Mouse (Mus musculus) embryonic facial prominence, embryonic 14.5 days (tissue): Measurements from ENCODE around the gene Gm13030. TPM values are rescaled to one million over a fixed set of nuclear protein-coding genes. Genes with fewer than 3 reads are reported as not detected.
"Not testable (repeated sequence)": the region's sequence is repeated elsewhere in the genome, so short reads cannot be mapped to it uniquely, and the experiment has no call there.

Experiments used
- ATAC-seq: fragments of 200-750 bp; cut with Nextera tagmentation; 2 replicates; pipeline ENCODE4 v1.8.0; 2017; ENCODE audit warnings: low read depth, moderate number of reproducible peaks, moderate TSS enrichment
- DNase-seq: peaks from one replicate; pipeline ENCODE4 v3.0.0-alpha.2; 2015; ENCODE audit warnings: low spot score
- H3K27ac ChIP-seq: fragments of 300-500 bp; sonication (generic); replicated peaks from 2 replicates; pipeline ENCODE4 v1.5.1; 2014; ENCODE audit warnings: low read depth, mild to moderate bottlenecking, low read length, moderate library complexity
- H3K27me3 ChIP-seq: fragments of 300-500 bp; sonication (generic); replicated peaks from 2 replicates; pipeline ENCODE4 v1.6.1; 2014; ENCODE audit warnings: low read length; ENCODE audit not compliant: control insufficient read depth, insufficient read depth
- H3K36me3 ChIP-seq: fragments of 300-500 bp; sonication (generic); 2 replicates; pipeline ENCODE4 v1.6.1; 2014; ENCODE audit warnings: low read length, mixed read lengths; ENCODE audit not compliant: control insufficient read depth, insufficient read depth
- H3K4me1 ChIP-seq: fragments of 300-500 bp; sonication (generic); 2 replicates; pipeline ENCODE4 v1.6.1; 2014; ENCODE audit warnings: antibody characterized with exemption, low read length; ENCODE audit not compliant: control insufficient read depth, insufficient read depth
- H3K4me2 ChIP-seq: fragments of 300-500 bp; sonication (generic); 2 replicates; pipeline ENCODE4 v1.6.1; 2014; ENCODE audit warnings: low read depth, mild to moderate bottlenecking, low read length, moderate library complexity, mixed read lengths
- H3K4me3 ChIP-seq: fragments of 300-500 bp; sonication (generic); 2 replicates; pipeline ENCODE4 v1.5.1; 2014; ENCODE audit warnings: low read depth, mild to moderate bottlenecking, low read length
- H3K9ac ChIP-seq: fragments of 300-500 bp; sonication (generic); 2 replicates; pipeline ENCODE4 v1.6.1; 2014; ENCODE audit warnings: low read depth, mild to moderate bottlenecking, low read length, moderate library complexity, mixed read lengths
- H3K9me3 ChIP-seq: fragments of 300-500 bp; sonication (generic); 2 replicates; pipeline ENCODE4 v1.6.1; 2016; ENCODE audit warnings: low read length; ENCODE audit not compliant: control insufficient read depth
- WGBS: fragments of 180-500 bp; shearing (Covaris S2); extraction: QIAGEN DNeasy Blood & Tissue Kit; methylation state at CpG from one replicate; pipeline ENCODE4 v1.1.7; 2014; 5-methylcytosine and 5-hydroxymethylcytosine counted together
- polyA plus RNA-seq: library from polyadenylated mRNA; unstranded; fragments of >200 nt; fragmentation: Nextera tagmentation; extraction: Ambion mirVana; gene quantifications from 2 replicates; pipeline ENCODE4 v1.2.1, GENCODE M21; 2014

Gm13030 gene
- polyA plus RNA-seq, 1 experiment from 2014 or later = not detected

DNA sequence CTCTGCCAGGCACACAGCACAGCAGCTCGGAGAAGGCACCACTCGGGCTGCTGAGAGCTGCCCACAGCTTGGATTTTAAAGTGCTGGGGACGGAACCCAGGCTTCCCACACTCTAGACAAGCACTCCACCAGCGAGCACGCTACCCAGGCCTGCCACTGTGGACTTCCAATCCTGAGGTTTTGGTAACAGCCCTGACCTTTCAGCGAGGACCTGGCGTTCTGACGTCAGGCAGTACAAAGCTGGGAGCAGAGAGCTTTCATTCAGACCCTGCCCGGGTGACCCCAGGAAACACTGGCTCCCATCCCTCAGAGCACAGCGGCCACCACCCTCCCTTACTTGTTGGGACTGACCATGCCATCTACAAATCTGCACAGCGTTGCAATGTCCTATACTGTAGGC is 20.0 kb upstream of the Gm13030 start:
- not testable (repeated sequence) for ATAC-seq, DNase-seq, H3K27ac ChIP-seq, H3K4me2 ChIP-seq, H3K9me3 ChIP-seq, H3K4me1 ChIP-seq, H3K4me3 ChIP-seq, H3K9ac ChIP-seq, H3K27me3 ChIP-seq
- 93% methylated on average over 11 of the region's 11 CpGs for WGBS
- H3K36me3 ChIP-seq = peaks cover 60% of the 10 kb centered on the region

DNA sequence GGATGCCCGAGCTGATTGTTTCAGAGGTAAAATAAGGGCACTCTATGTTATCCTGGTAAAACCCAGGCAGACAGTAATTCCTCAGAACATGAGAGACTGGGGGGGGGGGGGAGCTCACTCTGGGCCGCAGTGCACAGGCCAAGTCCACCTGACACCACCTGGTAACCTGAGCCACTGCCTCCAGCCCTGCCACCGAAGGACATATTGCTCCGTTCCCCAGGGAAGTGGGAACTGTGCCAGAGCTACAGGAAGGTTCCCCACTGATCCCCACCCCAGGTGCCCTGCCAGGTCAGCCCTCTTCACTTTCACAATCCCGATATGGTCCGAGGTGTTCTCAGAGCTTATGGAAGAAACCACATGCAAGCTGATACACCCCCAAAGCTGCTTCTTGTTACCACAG is 18.9 kb upstream of the Gm13030 start:
- no peaks in the 10 kb centered on the region for H3K9me3 ChIP-seq
- H3K4me3 ChIP-seq = no peak overlapping the region
- 53% methylated on average over 5 of the region's 6 CpGs for WGBS
- ATAC-seq (peak; percentile 85), DNase-seq (peak; percentile 70)
- H3K36me3 ChIP-seq = peaks cover 49% of the 10 kb centered on the region
- no peaks in the 10 kb centered on the region for H3K27me3 ChIP-seq
- H3K4me2 ChIP-seq = no peak overlapping the region
- no peak overlapping the region for H3K9ac ChIP-seq
- H3K27ac ChIP-seq = no peak overlapping the region
- H3K4me1 ChIP-seq = no peaks in the 10 kb centered on the region

DNA sequence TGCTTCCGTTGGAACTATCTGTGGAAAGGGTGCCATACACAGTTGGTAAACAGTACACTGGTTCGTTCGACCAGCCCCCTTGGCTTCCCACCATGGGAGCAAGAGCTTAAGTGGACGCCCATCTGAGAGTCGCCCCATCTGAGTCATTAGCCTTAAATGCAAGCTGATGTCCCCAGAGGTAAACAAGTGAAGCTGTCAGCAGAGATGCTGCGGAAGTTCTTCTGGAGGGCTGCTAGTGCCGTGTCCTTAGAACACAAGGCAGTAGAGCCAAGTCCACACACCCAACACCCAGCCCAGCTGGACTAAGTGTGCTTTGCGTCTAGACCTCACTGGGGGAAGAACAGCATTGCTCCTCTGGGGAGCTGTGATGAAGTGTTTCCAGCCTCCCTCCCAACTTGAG is 15.9 kb upstream of the Gm13030 start:
- H3K27ac ChIP-seq = no peak overlapping the region
- H3K4me1 ChIP-seq = no peaks in the 10 kb centered on the region
- ATAC-seq = no peak
- no peaks in the 10 kb centered on the region for H3K27me3 ChIP-seq
- no peak overlapping the region for H3K4me3 ChIP-seq
- no peaks in the 10 kb centered on the region for H3K9me3 ChIP-seq
- H3K9ac ChIP-seq = no peak overlapping the region
- no peak overlapping the region for H3K4me2 ChIP-seq
- 80% methylated on average over 7 of the region's 8 CpGs for WGBS
- peaks cover 24% of the 10 kb centered on the region for H3K36me3 ChIP-seq
- DNase-seq = no peak

DNA sequence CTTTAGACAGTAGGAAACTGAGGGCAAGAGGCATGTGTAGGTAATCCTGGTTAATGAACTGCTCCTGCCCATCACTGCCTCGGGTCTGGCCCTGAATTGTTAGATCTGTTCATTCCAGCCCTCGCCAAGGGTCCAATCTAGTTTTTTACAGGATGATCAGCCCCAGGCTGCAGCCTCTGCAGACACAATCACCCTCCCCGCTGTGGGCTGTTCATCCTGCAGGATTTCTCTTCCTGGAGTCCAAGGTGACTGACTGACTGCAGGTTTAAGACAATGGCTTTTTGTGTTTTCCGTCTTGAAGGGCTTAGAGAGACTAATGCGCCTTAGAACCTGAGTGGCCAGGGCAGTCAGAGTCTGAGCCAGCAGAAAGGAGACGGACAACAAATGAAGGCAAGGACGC is 15.4 kb upstream of the Gm13030 start:
- ATAC-seq (no peak), DNase-seq (no peak)
- Histone ChIP-seq H3K27ac (no peak overlapping the region), H3K27me3 (no peaks in the 10 kb centered on the region), H3K4me2 (no peak overlapping the region), H3K4me3 (no peak overlapping the region), H3K36me3 (peaks cover 19% of the 10 kb centered on the region; the same call in 1 of the 2 replicates), H3K9me3 (no peaks in the 10 kb centered on the region), H3K4me1 (no peaks in the 10 kb centered on the region), H3K9ac (no peak overlapping the region)
- 40% methylated on average over 7 of the region's 7 CpGs for WGBS

DNA sequence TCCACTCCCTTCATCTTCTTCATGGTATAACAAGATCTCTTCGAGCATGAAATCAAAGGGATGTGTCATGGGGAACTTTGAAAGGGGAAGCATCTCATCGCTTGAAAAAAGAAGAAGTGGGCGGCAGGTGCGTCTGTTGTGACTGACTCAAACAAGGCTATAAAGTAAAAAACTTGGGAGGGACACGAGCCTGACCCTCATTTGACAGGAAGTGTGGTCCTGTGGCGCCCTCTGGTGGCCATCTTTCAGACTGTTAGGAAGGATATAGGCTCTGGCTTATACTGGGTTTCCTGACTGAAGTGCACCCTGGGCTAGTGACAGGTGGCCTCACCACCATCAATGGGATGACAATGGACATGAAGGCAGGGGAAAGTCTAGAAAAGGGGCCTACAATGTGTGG is 10.5 kb upstream of the Gm13030 start:
- H3K36me3 ChIP-seq = no peaks in the 10 kb centered on the region
- no peaks in the 10 kb centered on the region for H3K27me3 ChIP-seq
- DNase-seq = peak; percentile 72
- no peak overlapping the region for H3K27ac ChIP-seq
- H3K4me1 ChIP-seq = 0 out of 2 replicates have a peak, but pooled peaks cover 6% of the 10 kb centered on the region
- 11% methylated on average over 6 of the region's 6 CpGs for WGBS
- ATAC-seq = no peak
- no peaks in the 10 kb centered on the region for H3K9me3 ChIP-seq
- H3K4me2 ChIP-seq = no peak overlapping the region
- H3K9ac ChIP-seq = no peak overlapping the region
- H3K4me3 ChIP-seq = no peak overlapping the region

DNA sequence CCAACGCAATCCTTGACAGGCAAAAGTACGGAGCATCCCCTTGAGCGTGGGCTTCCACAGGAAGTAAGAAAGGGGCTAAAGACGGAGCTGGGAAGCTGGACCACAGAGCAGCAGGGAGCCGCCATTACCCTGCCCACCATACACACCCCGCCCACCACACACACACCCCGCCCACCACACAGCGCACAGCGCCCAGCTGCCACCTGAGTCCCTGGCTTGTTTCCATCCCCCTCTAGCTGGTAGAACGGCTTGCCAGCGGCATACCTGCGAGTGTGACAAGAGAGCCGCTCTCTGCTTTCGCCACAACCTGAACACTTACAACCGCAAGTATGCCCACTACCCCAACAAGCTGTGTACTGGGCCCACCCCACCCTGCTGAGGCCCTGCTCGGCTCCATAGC is 8.4 kb upstream of the Gm13030 start:
- DNase-seq (peak; percentile 61), ATAC-seq (peak; percentile 62; the same call in 1 of the 2 replicates)
- H3K27me3 ChIP-seq = no peaks in the 10 kb centered on the region
- WGBS = 6% methylated on average over 13 of the region's 16 CpGs
- H3K9me3 ChIP-seq = no peaks in the 10 kb centered on the region
- H3K4me2 ChIP-seq = peak overlapping the region; percentile 51
- H3K9ac ChIP-seq = peak overlapping the region; percentile 43
- H3K27ac ChIP-seq = no peak overlapping the region
- H3K4me1 ChIP-seq = 0 out of 2 replicates have a peak, but pooled peaks cover 6% of the 10 kb centered on the region
- peak overlapping the region; percentile 14 for H3K4me3 ChIP-seq
- H3K36me3 ChIP-seq = no peaks in the 10 kb centered on the region

DNA sequence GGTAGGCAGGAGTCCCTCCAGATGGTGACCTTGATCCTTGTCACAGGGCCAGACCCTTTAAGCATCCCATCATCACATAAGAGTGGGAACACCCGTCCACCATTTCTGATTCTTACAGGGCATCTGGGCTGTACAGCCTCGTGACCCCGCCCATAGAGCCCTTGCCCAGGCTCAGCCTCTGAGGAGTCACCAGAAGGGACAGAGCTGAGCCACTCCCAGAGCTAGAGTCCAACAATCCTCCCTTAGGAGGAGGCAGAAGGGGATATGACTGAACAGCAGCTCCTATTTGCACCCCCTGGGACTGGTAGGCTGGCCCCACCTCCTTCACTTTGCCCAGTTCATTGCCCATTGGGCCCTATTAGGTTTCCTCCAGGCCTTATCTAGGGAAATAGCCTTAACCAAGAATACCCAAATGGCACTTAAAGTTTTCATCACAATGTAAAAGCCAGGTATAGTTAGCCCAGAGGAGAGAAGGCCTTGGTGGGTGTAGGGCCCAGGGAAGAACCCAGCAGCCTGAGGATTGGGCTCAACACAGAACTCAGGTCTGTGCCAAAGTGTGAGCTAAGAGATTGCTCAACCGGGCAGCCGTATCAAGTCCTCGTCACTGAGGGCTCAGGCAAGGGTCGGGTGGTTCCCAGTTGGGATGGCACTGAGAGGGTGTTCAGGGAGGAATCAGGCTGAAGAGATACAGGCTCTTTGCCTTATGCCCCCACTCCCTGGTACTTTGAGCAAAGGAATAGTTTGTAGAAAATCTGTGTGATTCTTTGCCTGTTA is 7.2 kb upstream of the Gm13030 start:
- H3K4me1 ChIP-seq = 0 out of 2 replicates have a peak, but pooled peaks cover 6% of the 10 kb centered on the region
- DNase-seq (no peak), ATAC-seq (no peak)
- no peak overlapping the region for H3K4me3 ChIP-seq
- H3K9me3 ChIP-seq = no peaks in the 10 kb centered on the region
- no peaks in the 10 kb centered on the region for H3K36me3 ChIP-seq
- H3K27me3 ChIP-seq = no peaks in the 10 kb centered on the region
- H3K4me2 ChIP-seq = no peak overlapping the region
- WGBS = 72% methylated on average over 7 of the region's 7 CpGs
- no peak overlapping the region for H3K9ac ChIP-seq
- no peak overlapping the region for H3K27ac ChIP-seq

DNA sequence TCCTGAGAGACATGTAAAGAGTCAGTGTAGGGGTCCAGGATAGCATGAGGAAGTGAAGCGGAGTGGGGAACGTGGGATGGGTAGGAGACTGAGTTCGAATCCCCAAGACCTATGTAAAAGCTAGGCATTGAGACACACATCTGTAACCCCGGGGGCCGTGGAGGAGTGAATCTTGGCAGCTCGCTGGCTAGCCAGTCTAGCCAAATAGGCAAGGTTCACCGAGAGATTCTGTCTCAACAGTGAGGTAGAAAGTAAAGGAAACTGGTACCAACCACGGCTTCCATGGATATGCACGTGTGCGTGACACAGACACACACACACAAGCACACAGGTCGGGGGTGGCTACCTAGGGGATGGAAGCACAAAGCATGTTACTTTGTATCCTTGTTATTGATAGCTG is 6.0 kb upstream of the Gm13030 start:
- DNase-seq (no peak), ATAC-seq (no peak)
- Histone ChIP-seq H3K4me1 (0 out of 2 replicates have a peak, but pooled peaks cover 6% of the 10 kb centered on the region), H3K4me2 (no peak overlapping the region), H3K27ac (no peak overlapping the region), H3K27me3 (no peaks in the 10 kb centered on the region), H3K36me3 (no peaks in the 10 kb centered on the region), H3K4me3 (no peak overlapping the region), H3K9me3 (no peaks in the 10 kb centered on the region), H3K9ac (no peak overlapping the region)
- WGBS = 83% methylated on average over 11 of the region's 11 CpGs

DNA sequence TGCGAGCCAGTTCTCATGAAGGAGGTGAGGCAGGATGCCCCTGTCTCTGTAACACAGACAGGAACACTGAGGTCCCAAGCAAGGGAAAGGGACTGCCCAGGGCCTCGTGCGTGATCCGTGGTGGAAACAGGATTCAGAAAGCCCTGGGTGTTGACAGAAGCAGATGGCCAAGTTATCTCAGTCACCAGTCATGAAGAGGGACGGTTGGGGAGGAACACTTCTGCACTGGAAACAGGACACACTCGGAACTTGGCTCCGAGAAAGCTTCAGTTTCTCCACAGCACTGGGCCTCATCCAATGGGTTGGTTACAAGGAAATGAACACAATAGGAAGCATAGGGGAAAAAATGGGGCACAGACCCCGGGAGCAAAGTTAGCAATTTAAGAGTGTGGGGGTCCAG is 5.0 kb upstream of the Gm13030 start:
- Histone ChIP-seq H3K36me3 (no peaks in the 10 kb centered on the region), H3K4me2 (no peak overlapping the region), H3K4me3 (no peak overlapping the region), H3K27ac (no peak overlapping the region), H3K9ac (no peak overlapping the region), H3K9me3 (no peaks in the 10 kb centered on the region), H3K27me3 (no peaks in the 10 kb centered on the region), H3K4me1 (0 out of 2 replicates have a peak, but pooled peaks cover 6% of the 10 kb centered on the region)
- no peak for DNase-seq
- no peak for ATAC-seq
- WGBS = 62% methylated on average over 8 of the region's 8 CpGs
